Mouse (Mus musculus): ENCODE results near the gene Vtn. TPM values are rescaled to one million over a fixed set of nuclear protein-coding genes. Genes with fewer than 3 reads are reported as not detected.

Vtn gene
- polyA plus RNA-seq, 1 experiment from 2014 or later, result 10.1 TPM

- WGBS, result 63% methylated on average over 2 of the region's 2 CpGs
- DNase-seq (ENCODE audit: low spot score), result no peak
- TF ChIP-seq EP300 (IDR thresholded peaks at IDR 0.05) (no peak), CTCF (IDR thresholded peaks at IDR 0.05) (peak; percentile 56)
- Histone ChIP-seq H3K27me3 (replicated peaks; ENCODE audit: insufficient read depth, low read length) (no peaks in the 10 kb centered on the region), H3K27ac (ENCODE audit: low read length) (no peak overlapping the region), H3K4me2 (replicated peaks; ENCODE audit: low read depth, low read length) (no peak overlapping the region), H3K9ac (replicated peaks; ENCODE audit: low read depth) (no peak overlapping the region), H3K4me1 (ENCODE audit: insufficient read depth, low read depth, low read length) (peaks cover 3% of the 10 kb centered on the region; the same call in 1 of the 2 replicates), H3K9me3 (ENCODE audit: low read length) (no peaks in the 10 kb centered on the region), H3K4me3 (ENCODE audit: low read depth, low read length) (no peak overlapping the region), H3K36me3 (ENCODE audit: insufficient read depth, low read length) (peaks cover 23% of the 10 kb centered on the region)
- no peak for ATAC-seq
Observed at GRCm38 (mm10) chr11:78515549-78516325, 16.8 kb downstream of the Vtn start.

GRCm38 (mm10) chr11:78518931-78519330 lies 20.0 kb downstream of the Vtn start:
- Histone ChIP-seq H3K4me2 (replicated peaks; ENCODE audit: low read depth, low read length) (no peak overlapping the region), H3K27me3 (replicated peaks; ENCODE audit: insufficient read depth, low read length) (no peaks in the 10 kb centered on the region), H3K9me3 (ENCODE audit: low read length) (no peaks in the 10 kb centered on the region), H3K36me3 (ENCODE audit: insufficient read depth, low read length) (peaks cover 30% of the 10 kb centered on the region), H3K9ac (replicated peaks; ENCODE audit: low read depth) (no peak overlapping the region), H3K4me1 (ENCODE audit: insufficient read depth, low read depth, low read length) (no peaks in the 10 kb centered on the region), H3K27ac (ENCODE audit: low read length) (no peak overlapping the region), H3K4me3 (ENCODE audit: low read depth, low read length) (no peak overlapping the region)
- no peak for TF ChIP-seq EP300 (IDR thresholded peaks at IDR 0.05)
- TF ChIP-seq CTCF (IDR thresholded peaks at IDR 0.05), result no peak
- DNase-seq (ENCODE audit: low spot score) (no peak), ATAC-seq (no peak)
- WGBS, result 87% methylated on average over 10 of the region's 10 CpGs

GRCm38 (mm10) chr11:78521880-78522279 lies 23.0 kb downstream of the Vtn start:
- DNase-seq (ENCODE audit: low spot score), result no peak
- Histone ChIP-seq H3K9ac (replicated peaks; ENCODE audit: low read depth) (no peak overlapping the region), H3K4me2 (replicated peaks; ENCODE audit: low read depth, low read length) (no peak overlapping the region), H3K27me3 (replicated peaks; ENCODE audit: insufficient read depth, low read length) (no peaks in the 10 kb centered on the region), H3K4me3 (ENCODE audit: low read depth, low read length) (no peak overlapping the region), H3K36me3 (ENCODE audit: insufficient read depth, low read length) (peaks cover 30% of the 10 kb centered on the region), H3K9me3 (ENCODE audit: low read length) (no peaks in the 10 kb centered on the region), H3K27ac (ENCODE audit: low read length) (no peak overlapping the region), H3K4me1 (ENCODE audit: insufficient read depth, low read depth, low read length) (no peaks in the 10 kb centered on the region)
- WGBS, result 71% methylated on average over 3 of the region's 3 CpGs
- TF ChIP-seq EP300 (IDR thresholded peaks at IDR 0.05), result no peak
- no peak for TF ChIP-seq CTCF (IDR thresholded peaks at IDR 0.05)
- no peak for ATAC-seq

- no peaks in the 10 kb centered on the region for H3K9me3 ChIP-seq (ENCODE audit: low read length)
- peak; percentile 82 for DNase-seq (ENCODE audit: low spot score)
- ATAC-seq, result peak; percentile 36
- no peak overlapping the region for H3K4me2 ChIP-seq (replicated peaks; ENCODE audit: low read depth, low read length)
- peaks cover 36% of the 10 kb centered on the region for H3K36me3 ChIP-seq (ENCODE audit: insufficient read depth, low read length)
- 67% methylated on average over 1 of the region's 1 CpGs for WGBS
- H3K9ac ChIP-seq (replicated peaks; ENCODE audit: low read depth), result no peak overlapping the region
- no peak for TF ChIP-seq EP300 (IDR thresholded peaks at IDR 0.05)
- TF ChIP-seq CTCF (IDR thresholded peaks at IDR 0.05), result peak; percentile 70
- no peaks in the 10 kb centered on the region for H3K4me1 ChIP-seq (ENCODE audit: insufficient read depth, low read depth, low read length)
- no peaks in the 10 kb centered on the region for H3K27me3 ChIP-seq (replicated peaks; ENCODE audit: insufficient read depth, low read length)
- H3K4me3 ChIP-seq (ENCODE audit: low read depth, low read length), result no peak overlapping the region
- 0 out of 2 replicates have a peak overlapping the region, but pooled peaks have one; percentile 26 for H3K27ac ChIP-seq (ENCODE audit: low read length)
Observed at GRCm38 (mm10) chr11:78522481-78522997, 23.6 kb downstream of the Vtn start.

GRCm38 (mm10) chr11:78523241-78523955 lies 24.5 kb downstream of the Vtn start:
- H3K27me3 ChIP-seq (replicated peaks; ENCODE audit: insufficient read depth, low read length), result no peaks in the 10 kb centered on the region
- no peak overlapping the region for H3K4me2 ChIP-seq (replicated peaks; ENCODE audit: low read depth, low read length)
- H3K4me1 ChIP-seq (ENCODE audit: insufficient read depth, low read depth, low read length), result no peaks in the 10 kb centered on the region
- H3K9ac ChIP-seq (replicated peaks; ENCODE audit: low read depth), result no peak overlapping the region
- 57% methylated on average over 9 of the region's 9 CpGs for whole genome bisulfite sequencing
- peak; percentile 78 for TF ChIP-seq EP300 (IDR thresholded peaks at IDR 0.05)
- no peak for TF ChIP-seq CTCF (IDR thresholded peaks at IDR 0.05)
- DNase-seq (ENCODE audit: low spot score), result peak; percentile 94
- peak; percentile 84 for ATAC-seq
- H3K4me3 ChIP-seq (ENCODE audit: low read depth, low read length), result no peak overlapping the region
- no peaks in the 10 kb centered on the region for H3K9me3 ChIP-seq (ENCODE audit: low read length)
- peak overlapping the region; percentile 66; the same call in 1 of the 2 replicates for H3K27ac ChIP-seq (ENCODE audit: low read length)
- H3K36me3 ChIP-seq (ENCODE audit: insufficient read depth, low read length), result peaks cover 37% of the 10 kb centered on the region

- no peaks in the 10 kb centered on the region for H3K9me3 ChIP-seq (ENCODE audit: low read length)
- no peaks in the 10 kb centered on the region for H3K4me1 ChIP-seq (ENCODE audit: insufficient read depth, low read depth, low read length)
- no peak for TF ChIP-seq EP300 (IDR thresholded peaks at IDR 0.05)
- no peak for TF ChIP-seq CTCF (IDR thresholded peaks at IDR 0.05)
- no peak overlapping the region for H3K4me2 ChIP-seq (replicated peaks; ENCODE audit: low read depth, low read length)
- WGBS, result 45% methylated on average over 2 of the region's 2 CpGs
- peak; percentile 74 for DNase-seq (ENCODE audit: low spot score)
- H3K36me3 ChIP-seq (ENCODE audit: insufficient read depth, low read length), result peaks cover 38% of the 10 kb centered on the region
- peak overlapping the region; percentile 66 for H3K27ac ChIP-seq (ENCODE audit: low read length)
- peak; percentile 55 for ATAC-seq
- no peaks in the 10 kb centered on the region for H3K27me3 ChIP-seq (replicated peaks; ENCODE audit: insufficient read depth, low read length)
- H3K4me3 ChIP-seq (ENCODE audit: low read depth, low read length), result no peak overlapping the region
- no peak overlapping the region for H3K9ac ChIP-seq (replicated peaks; ENCODE audit: low read depth)
Observed at GRCm38 (mm10) chr11:78524838-78525237, 25.9 kb downstream of the Vtn start.
